Mouse (Mus musculus): ENCODE data around the gene Helz. TPM values are rescaled to one million over a fixed set of nuclear protein-coding genes. Genes with fewer than 3 reads are reported as not detected.

Gene Helz
- polyA plus RNA-seq, 1 experiment from 2014 or later = 15.7 TPM

DNA sequence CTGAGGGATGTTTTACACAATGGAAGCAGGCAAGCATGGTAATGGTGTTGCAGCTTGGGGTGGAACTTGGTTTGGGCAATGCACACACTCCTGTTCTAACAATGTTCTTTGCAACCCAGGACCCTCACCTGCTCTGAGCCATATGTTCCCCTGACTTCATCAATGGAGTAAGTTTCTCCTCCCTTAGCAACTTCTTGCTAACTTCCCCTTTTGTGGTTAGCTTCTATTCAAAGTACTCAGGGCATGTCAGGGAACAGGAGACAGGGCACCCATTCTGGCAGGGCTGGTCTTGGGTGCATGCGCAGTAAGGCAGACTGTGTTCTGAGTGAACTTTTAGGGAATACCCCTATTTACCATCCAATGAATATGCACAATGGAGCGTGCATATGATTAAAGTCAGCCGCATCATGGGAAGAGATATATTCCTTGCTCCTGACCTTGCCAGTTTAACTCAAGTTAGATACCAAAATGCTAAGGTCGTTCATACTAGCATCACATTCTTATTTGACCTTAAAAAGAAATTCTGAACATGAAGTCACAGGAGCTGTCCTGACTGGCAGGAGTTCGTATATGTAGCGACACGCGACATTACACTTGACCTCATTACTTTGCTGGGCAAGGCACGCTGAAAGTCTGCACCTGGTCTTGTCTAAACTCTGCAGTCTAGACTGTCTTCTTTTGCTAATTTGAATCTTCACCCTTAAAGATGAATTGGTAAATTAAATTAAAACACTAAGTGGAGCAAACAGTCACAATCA is 172.7 kb downstream of the Helz start:
- no peak overlapping the region for H3K27ac ChIP-seq (replicated peaks)

DNA sequence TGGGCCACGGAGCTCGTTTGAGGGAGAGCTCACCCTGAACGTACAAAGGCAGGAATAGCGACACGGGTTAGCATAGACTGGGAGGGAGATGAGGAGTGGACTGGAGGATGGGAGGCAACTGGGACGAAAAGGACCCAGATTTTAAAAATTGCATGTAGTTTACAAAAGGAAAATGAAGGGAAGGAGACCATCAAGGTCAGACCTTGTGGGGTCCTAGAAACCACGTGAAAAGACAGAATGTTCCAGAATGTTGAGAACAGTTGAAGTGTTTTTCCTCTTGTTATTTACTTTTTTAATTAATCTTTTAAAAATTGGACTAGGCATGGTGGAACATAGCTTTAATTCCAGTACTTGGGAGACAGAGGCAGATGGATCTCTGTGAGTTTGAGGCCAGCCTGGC is 173.3 kb downstream of the Helz start:
- Histone ChIP-seq H3K27ac (replicated peaks) (no peak overlapping the region), H3K4me1 (replicated peaks) (no peaks in the 10 kb centered on the region), H3K36me3 (0 out of 2 replicates have a peak, but pooled peaks cover 3% of the 10 kb centered on the region), H3K9me3 (no peaks in the 10 kb centered on the region), H3K9ac (no peak overlapping the region), H3K4me2 (no peak overlapping the region), H3K27me3 (no peaks in the 10 kb centered on the region), H3K4me3 (no peak overlapping the region)
- WGBS = 86% methylated on average over 7 of the region's 7 CpGs
- ATAC-seq (ENCODE audit: low read depth) = no peak

More for the DNA sequence above, 172.7 kb downstream of the Helz start:
- H3K9ac ChIP-seq = no peak overlapping the region
- H3K4me1 ChIP-seq (replicated peaks) = no peaks in the 10 kb centered on the region
- 90% methylated on average over 9 of the region's 9 CpGs for WGBS
- no peaks in the 10 kb centered on the region for H3K9me3 ChIP-seq
- 0 out of 2 replicates have a peak, but pooled peaks cover 3% of the 10 kb centered on the region for H3K36me3 ChIP-seq
- no peak for ATAC-seq (ENCODE audit: low read depth)
- no peak overlapping the region for H3K4me2 ChIP-seq
- H3K27me3 ChIP-seq = no peaks in the 10 kb centered on the region
- H3K4me3 ChIP-seq = no peak overlapping the region

DNA sequence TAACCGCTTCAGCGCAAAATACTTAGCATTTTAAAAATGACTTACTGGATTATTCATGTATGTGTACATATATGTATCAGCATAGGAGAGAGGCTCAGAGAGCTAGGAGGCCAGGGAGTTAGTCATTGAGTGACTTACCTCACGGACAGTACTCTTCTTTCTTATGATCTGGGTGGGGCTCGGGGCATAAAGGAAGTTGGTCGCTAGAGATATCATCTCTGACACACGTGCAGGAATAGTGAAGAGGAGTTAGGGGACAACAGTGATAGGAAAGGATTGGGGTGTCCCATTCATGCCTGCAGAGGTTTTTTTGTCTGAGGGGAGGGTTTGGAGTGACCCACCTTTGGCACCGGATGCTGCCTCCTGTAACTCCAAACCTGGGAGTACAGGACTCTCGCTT is 176.9 kb downstream of the Helz start:
- H3K27me3 ChIP-seq = no peaks in the 10 kb centered on the region
- no peak overlapping the region for H3K4me2 ChIP-seq
- no peaks in the 10 kb centered on the region for H3K9me3 ChIP-seq
- H3K36me3 ChIP-seq = 0 out of 2 replicates have a peak, but pooled peaks cover 3% of the 10 kb centered on the region
- H3K4me3 ChIP-seq = no peak overlapping the region
- 0 out of 2 replicates have a peak, but pooled peaks cover 7% of the 10 kb centered on the region for H3K4me1 ChIP-seq (replicated peaks)
- 89% methylated on average over 8 of the region's 8 CpGs for WGBS
- no peak overlapping the region for H3K9ac ChIP-seq
- H3K27ac ChIP-seq (replicated peaks) = no peak overlapping the region
- ATAC-seq (ENCODE audit: low read depth) = no peak

DNA sequence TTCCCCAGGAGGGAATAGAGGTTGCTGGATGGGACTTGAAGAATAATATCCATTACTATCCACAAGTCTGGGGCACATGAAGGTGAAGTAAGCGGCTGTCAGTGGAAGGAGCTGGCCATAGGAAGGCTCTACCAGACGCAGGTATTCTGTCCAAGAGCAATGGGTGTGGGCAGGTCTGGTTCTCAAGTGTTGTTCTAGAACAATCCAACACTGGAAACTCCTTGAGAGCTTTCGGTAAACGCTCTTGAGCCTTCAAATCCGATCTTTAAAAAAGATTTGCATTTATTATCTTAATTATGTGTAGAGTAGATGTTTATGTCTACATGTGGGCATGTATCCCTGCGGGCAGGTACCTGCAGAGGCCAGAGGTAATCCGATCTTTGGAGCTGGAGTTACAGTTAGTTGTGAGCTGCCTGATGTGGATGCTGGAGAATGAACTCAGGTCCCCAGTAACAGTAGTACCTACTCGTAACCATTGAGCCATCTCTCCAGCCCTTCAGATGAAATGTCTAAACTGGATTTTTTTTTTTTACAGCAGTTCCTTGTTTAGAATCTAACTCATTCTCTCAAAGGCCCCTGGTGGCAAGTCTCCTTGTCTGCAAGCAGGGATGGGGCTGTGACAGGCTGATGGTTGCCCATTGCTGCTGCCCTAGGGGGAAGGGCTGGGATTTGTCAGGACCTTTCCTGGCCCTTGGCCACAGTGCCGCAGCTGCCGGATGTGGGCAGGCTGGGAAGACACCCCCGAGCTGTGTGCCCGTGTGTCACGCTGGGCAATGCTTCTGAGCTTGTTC is 180.5 kb downstream of the Helz start:
- no peak overlapping the region for H3K4me2 ChIP-seq

DNA sequence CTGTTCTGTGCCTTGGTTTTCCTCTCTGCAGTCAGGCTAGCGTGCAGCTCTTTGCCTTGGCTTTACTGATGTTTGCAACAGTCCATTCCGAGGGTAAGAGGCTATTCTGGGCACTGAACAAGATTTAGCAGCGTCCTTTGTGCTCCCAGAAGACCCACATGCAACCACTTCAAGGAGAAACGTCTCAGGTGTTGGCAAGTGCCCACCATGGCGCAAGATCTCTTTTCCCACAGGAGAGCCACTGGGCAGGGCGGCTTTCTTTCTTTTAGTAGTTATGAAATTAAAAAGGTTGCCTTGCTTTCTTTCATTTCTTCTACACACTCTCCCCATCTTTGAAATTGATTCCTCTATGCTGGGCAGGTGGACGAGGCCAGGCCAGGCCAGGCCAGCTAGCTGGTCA is 181.4 kb downstream of the Helz start:
- no peak for ATAC-seq (ENCODE audit: low read depth)
- 83% methylated on average over 7 of the region's 7 CpGs for WGBS
- no peak overlapping the region for H3K9ac ChIP-seq
- no peak overlapping the region for H3K4me2 ChIP-seq
- H3K27me3 ChIP-seq = no peaks in the 10 kb centered on the region
- no peaks in the 10 kb centered on the region for H3K9me3 ChIP-seq
- H3K27ac ChIP-seq (replicated peaks) = no peak overlapping the region
- H3K4me3 ChIP-seq = no peak overlapping the region
- H3K4me1 ChIP-seq (replicated peaks) = 0 out of 2 replicates have a peak, but pooled peaks cover 7% of the 10 kb centered on the region
- peaks cover 31% of the 10 kb centered on the region for H3K36me3 ChIP-seq

More for the DNA sequence above, 180.5 kb downstream of the Helz start:
- Histone ChIP-seq H3K4me3 (no peak overlapping the region), H3K27me3 (no peaks in the 10 kb centered on the region), H3K27ac (replicated peaks) (no peak overlapping the region), H3K36me3 (peaks cover 24% of the 10 kb centered on the region), H3K9me3 (no peaks in the 10 kb centered on the region), H3K4me1 (replicated peaks) (0 out of 2 replicates have a peak, but pooled peaks cover 7% of the 10 kb centered on the region), H3K9ac (no peak overlapping the region)
- WGBS = 82% methylated on average over 13 of the region's 13 CpGs
- no peak; the same call in 1 of the 2 replicates for ATAC-seq (ENCODE audit: low read depth)

DNA sequence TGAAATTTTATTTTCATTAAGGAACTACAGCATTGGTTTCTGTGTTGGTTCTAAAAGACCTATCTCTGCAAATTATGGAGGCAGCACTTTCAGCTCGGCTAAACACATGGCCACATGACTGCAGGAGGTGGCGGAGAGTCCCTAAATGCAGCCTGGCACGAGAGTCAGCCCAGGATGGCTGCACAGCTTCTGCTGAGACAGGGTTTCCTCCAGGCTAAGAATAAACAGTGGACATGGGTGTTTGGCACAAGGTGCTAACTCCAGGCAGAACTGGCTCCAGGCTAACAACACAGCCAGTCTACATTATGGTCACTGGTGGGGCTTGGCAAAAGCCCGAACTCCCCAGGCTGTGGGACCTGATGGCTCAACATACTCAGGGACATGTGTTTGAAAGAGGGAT is 183.2 kb downstream of the Helz start:
- Histone ChIP-seq H3K36me3 (peaks cover 49% of the 10 kb centered on the region), H3K4me3 (no peak overlapping the region), H3K27me3 (no peaks in the 10 kb centered on the region), H3K9me3 (no peaks in the 10 kb centered on the region), H3K9ac (no peak overlapping the region), H3K4me2 (no peak overlapping the region), H3K4me1 (replicated peaks) (0 out of 2 replicates have a peak, but pooled peaks cover 7% of the 10 kb centered on the region), H3K27ac (replicated peaks) (no peak overlapping the region)
- WGBS = 86% methylated on average over 4 of the region's 4 CpGs
- ATAC-seq (ENCODE audit: low read depth) = no peak

DNA sequence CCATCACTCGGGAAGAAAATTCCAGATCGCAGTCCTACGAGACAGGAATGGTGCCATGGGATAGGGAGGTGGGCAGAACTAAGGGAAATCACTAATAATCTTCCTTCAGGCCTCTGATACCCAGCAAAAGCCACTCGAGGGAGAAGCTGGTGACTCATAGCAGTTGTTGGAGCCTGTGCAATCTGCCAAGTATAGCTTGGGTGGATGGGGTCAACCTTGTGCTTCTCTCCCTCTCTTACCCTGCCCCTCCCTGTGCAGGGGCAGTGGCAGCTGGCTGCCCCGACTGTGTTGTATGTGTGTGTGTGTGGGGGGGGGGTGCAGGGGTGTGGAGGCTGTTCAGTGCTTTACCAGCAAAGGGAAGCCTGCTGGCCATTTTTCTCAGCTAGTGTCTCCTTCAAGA is 183.8 kb downstream of the Helz start:
- 83% methylated on average over 5 of the region's 5 CpGs for WGBS
- Histone ChIP-seq H3K27ac (replicated peaks) (no peak overlapping the region), H3K4me2 (no peak overlapping the region), H3K9me3 (no peaks in the 10 kb centered on the region), H3K4me1 (replicated peaks) (0 out of 2 replicates have a peak, but pooled peaks cover 7% of the 10 kb centered on the region), H3K4me3 (no peak overlapping the region), H3K9ac (no peak overlapping the region), H3K27me3 (no peaks in the 10 kb centered on the region), H3K36me3 (peaks cover 54% of the 10 kb centered on the region)
- ATAC-seq (ENCODE audit: low read depth) = no peak

DNA sequence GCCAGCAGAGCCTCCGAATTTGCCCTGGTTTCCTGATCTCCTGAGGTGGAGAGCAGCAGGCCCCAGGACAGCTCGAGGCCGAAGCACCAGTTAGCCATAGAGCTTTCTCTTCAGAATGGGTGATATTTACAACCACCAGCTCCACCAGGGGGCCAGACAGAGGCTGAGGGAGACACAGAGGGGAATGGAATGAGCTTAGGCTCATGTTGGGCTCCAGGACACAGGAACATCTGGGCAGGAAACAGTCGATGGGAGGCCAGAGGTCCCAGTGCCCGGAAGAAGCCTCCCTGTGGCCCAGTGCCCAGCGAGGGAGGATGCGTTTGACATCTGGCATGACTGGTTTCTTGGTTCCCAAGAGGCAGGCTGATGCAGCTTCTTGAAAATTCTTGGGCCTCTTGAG is 186.4 kb downstream of the Helz start:
- H3K9ac ChIP-seq = no peak overlapping the region
- H3K36me3 ChIP-seq = peaks cover 77% of the 10 kb centered on the region

DNA sequence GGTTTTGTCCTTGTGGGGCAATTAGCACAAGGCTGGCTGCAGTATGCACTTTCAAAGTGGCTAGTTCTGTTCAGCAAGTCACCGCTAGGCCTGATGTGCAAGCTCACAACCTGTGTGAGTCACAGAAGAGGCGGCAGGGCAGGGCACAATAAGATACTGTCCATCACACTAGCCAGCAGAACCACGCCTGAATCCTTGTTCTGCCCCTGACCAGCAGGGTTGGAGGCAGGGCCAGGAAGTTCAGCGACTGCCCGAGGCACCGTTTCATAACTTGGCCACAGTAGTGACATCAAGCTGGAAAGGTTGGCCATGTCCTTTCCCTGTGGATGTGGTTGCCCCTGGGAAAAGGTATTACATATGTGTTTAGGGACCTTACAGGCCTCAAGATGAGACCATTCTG is 190.2 kb downstream of the Helz start:
- H3K4me1 ChIP-seq (replicated peaks) = peaks cover 22% of the 10 kb centered on the region
- H3K4me2 ChIP-seq = no peak overlapping the region
- no peak for ATAC-seq (ENCODE audit: low read depth)
- H3K9ac ChIP-seq = no peak overlapping the region
- H3K27ac ChIP-seq (replicated peaks) = no peak overlapping the region
- H3K36me3 ChIP-seq = peaks cover 84% of the 10 kb centered on the region
- H3K9me3 ChIP-seq = no peaks in the 10 kb centered on the region
- no peak overlapping the region for H3K4me3 ChIP-seq
- no peaks in the 10 kb centered on the region for H3K27me3 ChIP-seq
- 92% methylated on average over 6 of the region's 6 CpGs for WGBS

More for the DNA sequence above, 186.4 kb downstream of the Helz start:
- H3K27me3 ChIP-seq = no peaks in the 10 kb centered on the region
- WGBS = 84% methylated on average over 7 of the region's 7 CpGs
- no peak overlapping the region for H3K27ac ChIP-seq (replicated peaks)
- H3K4me3 ChIP-seq = no peak overlapping the region
- H3K4me1 ChIP-seq (replicated peaks) = peaks cover 4% of the 10 kb centered on the region; the same call in 1 of the 2 replicates
- no peaks in the 10 kb centered on the region for H3K9me3 ChIP-seq
- H3K4me2 ChIP-seq = no peak overlapping the region
- ATAC-seq (ENCODE audit: low read depth) = no peak

DNA sequence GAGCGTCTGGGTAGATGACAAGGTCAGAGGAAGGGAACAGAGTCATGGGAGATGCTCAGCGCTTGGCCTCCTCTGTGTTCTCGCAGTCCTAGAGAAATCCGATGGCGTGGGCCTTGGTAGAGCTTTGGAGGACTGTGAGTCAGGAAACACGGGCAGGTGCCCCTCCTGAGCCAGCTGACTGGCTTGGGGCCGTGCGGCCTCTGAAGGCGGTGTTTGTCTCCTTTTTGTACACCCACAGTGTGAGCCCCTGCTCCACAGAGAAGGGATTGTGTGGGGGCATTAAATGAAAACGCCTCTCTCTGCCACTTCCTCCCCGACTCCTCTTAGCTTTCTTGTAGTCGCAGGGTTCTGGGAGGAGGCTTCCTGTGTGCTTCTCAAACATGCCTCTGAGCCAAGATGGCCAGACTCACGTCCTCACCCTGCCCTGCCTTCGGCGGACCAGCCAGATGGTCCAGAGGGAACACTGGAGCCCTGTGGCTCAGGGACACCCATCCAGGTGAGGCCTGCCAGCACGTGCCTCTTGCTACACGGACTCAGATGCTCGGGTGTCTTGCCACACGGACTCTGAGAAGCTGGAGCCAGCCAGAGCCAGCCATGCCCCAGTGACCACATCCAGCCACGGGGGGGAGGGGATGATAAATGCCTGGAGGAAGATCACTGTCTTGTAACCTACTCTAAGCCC is 190.8 kb downstream of the Helz start:
- Histone ChIP-seq H3K9me3 (no peaks in the 10 kb centered on the region), H3K9ac (no peak overlapping the region), H3K4me2 (no peak overlapping the region), H3K4me1 (replicated peaks) (peaks cover 29% of the 10 kb centered on the region), H3K4me3 (no peak overlapping the region), H3K36me3 (peaks cover 79% of the 10 kb centered on the region), H3K27ac (replicated peaks) (no peak overlapping the region), H3K27me3 (no peaks in the 10 kb centered on the region)
- WGBS = 82% methylated on average over 20 of the region's 20 CpGs
- ATAC-seq (ENCODE audit: low read depth) = no peak

DNA sequence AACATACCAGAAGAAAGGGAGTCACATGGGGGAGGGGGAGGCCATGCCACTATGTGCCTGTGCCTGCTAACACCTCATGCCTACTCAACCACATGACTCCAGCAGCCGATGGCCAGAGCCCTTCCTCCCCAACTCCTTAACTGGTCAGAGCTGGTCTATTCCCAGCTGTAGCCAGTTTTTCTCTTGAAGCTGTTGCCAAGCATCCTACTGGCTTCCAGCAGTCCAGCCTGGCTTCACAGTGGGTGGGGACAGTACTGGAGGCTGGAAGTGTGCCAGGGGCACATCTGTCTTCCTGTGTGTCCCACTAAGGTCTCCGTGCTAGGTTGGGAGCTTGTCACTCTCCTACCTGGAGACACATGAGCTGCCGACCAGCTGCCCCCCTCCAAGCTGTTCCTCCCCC is 195.4 kb downstream of the Helz start:
- H3K9me3 ChIP-seq = no peaks in the 10 kb centered on the region
- H3K9ac ChIP-seq = no peak overlapping the region
- no peak for ATAC-seq (ENCODE audit: low read depth)
- no peak overlapping the region for H3K4me3 ChIP-seq
- H3K27ac ChIP-seq (replicated peaks) = no peak overlapping the region
- peaks cover 50% of the 10 kb centered on the region for H3K4me1 ChIP-seq (replicated peaks)
- no peaks in the 10 kb centered on the region for H3K27me3 ChIP-seq
- 44% methylated on average over 3 of the region's 3 CpGs for WGBS
- no peak overlapping the region for H3K4me2 ChIP-seq
- H3K36me3 ChIP-seq = peaks cover 36% of the 10 kb centered on the region

Data from neural tube, embryonic 13.5 days (tissue).